Mouse (Mus musculus): ENCODE data around the gene Tada3. TPM values are rescaled to one million over a fixed set of nuclear protein-coding genes. Genes with fewer than 3 reads are reported as not detected.
A peak's percentile ranks its signal among the peaks of the same experiment; 100 is the strongest.

Tada3 gene
- polyA plus RNA-seq, 1 experiment from 2014 or later, result 70.6 TPM

GRCm38 (mm10) chr6:113352820-113353219, 24.9 kb downstream of the Tada3 start:
- Histone ChIP-seq H3K9ac (no peak overlapping the region), H3K4me2 (no peak overlapping the region), H3K36me3 (no peaks in the 10 kb centered on the region), H3K4me1 (replicated peaks) (no peaks in the 10 kb centered on the region), H3K9me3 (no peaks in the 10 kb centered on the region), H3K27ac (no peak overlapping the region), H3K27me3 (no peaks in the 10 kb centered on the region), H3K4me3 (no peak overlapping the region)
- no peak for ATAC-seq (ENCODE audit: low FRiP score)
- 75% methylated on average over 3 of the region's 3 CpGs for WGBS

DNA sequence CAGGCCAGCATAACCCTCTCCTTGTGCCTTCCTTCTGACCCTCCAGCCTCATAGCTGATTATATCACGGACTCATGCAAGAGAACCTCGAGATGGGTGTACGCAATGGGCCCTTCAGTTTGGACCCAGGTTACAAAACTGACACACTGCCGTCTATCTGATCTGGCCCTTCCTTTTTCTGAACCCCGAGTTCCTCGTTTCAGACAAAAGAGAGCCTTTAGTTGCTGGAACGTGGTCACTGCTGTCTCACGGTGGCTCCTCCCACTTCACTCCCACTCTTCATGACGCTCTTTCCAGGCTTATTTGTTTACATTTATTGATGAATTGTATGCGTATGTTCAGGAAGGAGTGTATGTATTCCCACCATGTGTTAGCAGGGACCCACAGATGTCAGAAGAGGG, 26.0 kb downstream of the Tada3 start:
- ATAC-seq (ENCODE audit: low FRiP score), result no peak
- Histone ChIP-seq H3K27ac (no peak overlapping the region), H3K27me3 (no peaks in the 10 kb centered on the region), H3K9ac (no peak overlapping the region), H3K4me3 (no peak overlapping the region), H3K4me2 (no peak overlapping the region), H3K4me1 (replicated peaks) (no peaks in the 10 kb centered on the region), H3K9me3 (no peaks in the 10 kb centered on the region), H3K36me3 (no peaks in the 10 kb centered on the region)
- WGBS, result 65% methylated on average over 10 of the region's 10 CpGs

GRCm38 (mm10) chr6:113351161-113351560, 26.5 kb downstream of the Tada3 start:
- Histone ChIP-seq H3K4me2 (no peak overlapping the region), H3K27ac (no peak overlapping the region), H3K36me3 (no peaks in the 10 kb centered on the region), H3K4me3 (no peak overlapping the region), H3K9ac (no peak overlapping the region), H3K27me3 (no peaks in the 10 kb centered on the region), H3K4me1 (replicated peaks) (no peaks in the 10 kb centered on the region), H3K9me3 (no peaks in the 10 kb centered on the region)
- no peak for ATAC-seq (ENCODE audit: low FRiP score)
- WGBS, result 88% methylated on average over 1 of the region's 1 CpGs

- no peaks in the 10 kb centered on the region for H3K9me3 ChIP-seq
- no peaks in the 10 kb centered on the region for H3K27me3 ChIP-seq
- H3K9ac ChIP-seq, result no peak overlapping the region
- H3K36me3 ChIP-seq, result no peaks in the 10 kb centered on the region
- no peak overlapping the region for H3K4me2 ChIP-seq
- no peak overlapping the region for H3K4me3 ChIP-seq
- ATAC-seq (ENCODE audit: low FRiP score), result no peak
- H3K27ac ChIP-seq, result no peak overlapping the region
- H3K4me1 ChIP-seq (replicated peaks), result no peaks in the 10 kb centered on the region
Observed at GRCm38 (mm10) chr6:113350538-113350937, 27.1 kb downstream of the Tada3 start.

DNA sequence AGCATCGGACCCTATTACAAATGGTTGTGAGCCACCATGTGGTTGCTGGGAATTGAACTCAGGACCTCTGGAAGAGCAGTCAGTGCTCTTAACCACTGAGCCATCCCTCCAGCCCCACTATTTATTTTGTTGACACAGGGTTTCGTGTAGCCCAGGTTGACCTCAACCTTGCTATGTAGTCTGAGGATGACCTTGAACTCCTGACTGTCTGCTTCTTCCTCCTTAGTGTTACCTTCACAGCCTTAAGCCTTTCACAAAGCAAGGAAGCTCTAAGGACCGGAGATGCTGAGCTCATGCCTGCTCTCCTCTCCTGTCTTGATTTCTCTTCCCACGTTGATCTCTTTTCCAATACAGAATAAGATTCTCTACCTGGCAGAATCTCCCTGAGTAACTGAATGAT, 30.8 kb downstream of the Tada3 start:
- H3K9me3 ChIP-seq, result no peaks in the 10 kb centered on the region
- no peak for ATAC-seq (ENCODE audit: low FRiP score)
- no peak overlapping the region for H3K9ac ChIP-seq
- H3K4me1 ChIP-seq (replicated peaks), result peaks cover 23% of the 10 kb centered on the region
- no peaks in the 10 kb centered on the region for H3K27me3 ChIP-seq
- no peak overlapping the region for H3K4me3 ChIP-seq
- H3K27ac ChIP-seq, result no peak overlapping the region
- no peak overlapping the region for H3K4me2 ChIP-seq
- H3K36me3 ChIP-seq, result no peaks in the 10 kb centered on the region
- 81% methylated on average over 4 of the region's 4 CpGs for WGBS

- Histone ChIP-seq H3K27me3 (no peaks in the 10 kb centered on the region), H3K36me3 (peaks cover 12% of the 10 kb centered on the region), H3K9me3 (no peaks in the 10 kb centered on the region), H3K4me3 (peak overlapping the region; percentile 60), H3K4me1 (replicated peaks) (peaks cover 28% of the 10 kb centered on the region), H3K4me2 (peak overlapping the region; percentile 72), H3K27ac (peak overlapping the region; percentile 58; the same call in 1 of the 2 replicates), H3K9ac (no peak overlapping the region; the same call in 1 of the 2 replicates)
- WGBS, result 54% methylated on average over 2 of the region's 2 CpGs
- ATAC-seq (ENCODE audit: low FRiP score), result 0 out of 2 replicates have a peak, but pooled peaks have one; percentile 2
Observed at GRCm38 (mm10) chr6:113344321-113344720, 33.4 kb downstream of the Tada3 start.

DNA sequence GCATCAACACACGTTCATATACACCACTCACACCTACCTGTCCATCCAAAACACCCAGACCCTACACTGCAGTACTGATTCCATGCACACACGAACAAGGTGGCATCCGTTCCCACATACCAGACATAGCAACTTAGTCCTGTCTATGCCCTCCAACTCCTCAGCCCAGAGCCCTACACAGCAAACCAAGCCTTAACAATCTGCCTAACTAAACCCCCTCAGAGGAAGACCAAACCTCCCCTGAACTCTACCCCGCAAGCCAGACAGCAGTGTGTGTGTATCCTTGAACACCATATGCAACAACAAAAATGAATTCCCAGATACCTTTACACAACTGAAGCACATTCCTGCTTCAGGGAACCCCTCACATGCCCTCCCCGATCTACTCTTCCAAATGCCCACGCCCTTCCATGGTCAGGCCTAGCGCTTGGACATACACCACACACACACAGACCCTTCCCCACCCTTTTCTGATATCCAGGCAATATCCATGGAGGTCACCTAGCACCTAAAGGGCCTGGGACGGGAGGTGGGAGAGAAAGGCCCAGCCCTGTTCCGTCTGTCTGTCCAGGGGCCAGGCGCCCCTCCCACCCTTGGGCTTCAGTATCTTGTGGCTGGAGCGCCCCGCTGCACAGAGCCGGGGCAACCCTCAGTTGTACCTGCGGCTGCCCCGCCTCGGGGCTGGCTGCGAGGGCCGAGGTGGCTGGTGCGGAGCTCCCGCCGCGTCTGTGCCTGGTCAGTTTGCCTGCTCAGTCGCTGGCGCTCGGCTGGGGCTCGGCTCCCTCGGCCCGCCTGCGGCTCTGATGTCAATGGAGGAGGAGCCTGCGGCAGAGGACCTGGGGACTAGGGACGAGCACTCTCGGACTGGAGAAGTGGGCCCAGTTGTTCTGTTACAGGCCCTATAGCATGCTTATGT, 34.2 kb downstream of the Tada3 start, which contains the start of gene Camk1:
TSS of gene Camk1 (minus strand) at position 808 of the 916 bp plus-strand sequence.
- H3K4me2 ChIP-seq, result peak within 1 kb of the TSS; percentile 72
- no peaks in the 10 kb centered on the region for H3K9me3 ChIP-seq
- H3K27me3 ChIP-seq, result no peaks in the 10 kb centered on the region
- ATAC-seq (ENCODE audit: low FRiP score), result peak; percentile 84
- H3K36me3 ChIP-seq, result peaks cover 19% of the 10 kb centered on the region
- H3K27ac ChIP-seq, result peak within 1 kb of the TSS; percentile 58
- peak within 1 kb of the TSS; percentile 60 for H3K4me3 ChIP-seq
- WGBS, result 18% methylated on average over 32 of the region's 32 CpGs
- H3K9ac ChIP-seq, result peak within 1 kb of the TSS; percentile 87
- H3K4me1 ChIP-seq (replicated peaks), result peaks cover 28% of the 10 kb centered on the region

DNA sequence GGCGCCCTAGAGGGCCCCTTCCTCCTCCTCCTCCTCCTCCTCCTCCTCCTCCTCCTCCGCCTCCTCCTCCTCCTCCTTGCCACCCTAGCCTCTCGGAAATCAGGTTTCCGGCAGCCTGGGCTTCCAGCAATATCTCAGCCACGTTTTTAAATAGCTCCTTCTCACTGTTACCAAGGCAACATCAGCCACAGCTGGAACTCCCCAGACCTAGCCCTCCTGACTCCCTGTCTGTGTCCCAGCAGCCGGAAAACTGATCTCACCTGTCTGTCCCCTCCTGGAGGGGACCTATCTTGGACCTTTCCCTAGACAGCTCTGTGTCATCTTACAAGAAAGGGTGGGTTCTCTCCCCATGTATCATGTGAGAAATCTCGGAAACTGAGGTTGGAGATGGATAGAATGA, 35.4 kb downstream of the Tada3 start:
- Histone ChIP-seq H3K27me3 (no peaks in the 10 kb centered on the region), H3K9me3 (no peaks in the 10 kb centered on the region), H3K4me2 (peak overlapping the region; percentile 72), H3K4me3 (peak overlapping the region; percentile 60), H3K9ac (peak overlapping the region; percentile 87; the same call in 1 of the 2 replicates), H3K36me3 (peaks cover 30% of the 10 kb centered on the region), H3K4me1 (replicated peaks) (peaks cover 28% of the 10 kb centered on the region), H3K27ac (0 out of 2 replicates have a peak overlapping the region, but pooled peaks have one; percentile 58)
- no peak for ATAC-seq (ENCODE audit: low FRiP score)
- WGBS, result 60% methylated on average over 3 of the region's 7 CpGs

GRCm38 (mm10) chr6:113341574-113341973, 36.1 kb downstream of the Tada3 start:
- Histone ChIP-seq H3K27me3 (no peaks in the 10 kb centered on the region), H3K9ac (peak overlapping the region; percentile 46; the same call in 1 of the 2 replicates), H3K4me1 (replicated peaks) (peaks cover 28% of the 10 kb centered on the region), H3K27ac (peak overlapping the region; percentile 52), H3K4me3 (no peak overlapping the region), H3K4me2 (peak overlapping the region; percentile 72), H3K9me3 (no peaks in the 10 kb centered on the region), H3K36me3 (peaks cover 34% of the 10 kb centered on the region)
- no peak for ATAC-seq (ENCODE audit: low FRiP score)
- 90% methylated on average over 6 of the region's 6 CpGs for WGBS

DNA sequence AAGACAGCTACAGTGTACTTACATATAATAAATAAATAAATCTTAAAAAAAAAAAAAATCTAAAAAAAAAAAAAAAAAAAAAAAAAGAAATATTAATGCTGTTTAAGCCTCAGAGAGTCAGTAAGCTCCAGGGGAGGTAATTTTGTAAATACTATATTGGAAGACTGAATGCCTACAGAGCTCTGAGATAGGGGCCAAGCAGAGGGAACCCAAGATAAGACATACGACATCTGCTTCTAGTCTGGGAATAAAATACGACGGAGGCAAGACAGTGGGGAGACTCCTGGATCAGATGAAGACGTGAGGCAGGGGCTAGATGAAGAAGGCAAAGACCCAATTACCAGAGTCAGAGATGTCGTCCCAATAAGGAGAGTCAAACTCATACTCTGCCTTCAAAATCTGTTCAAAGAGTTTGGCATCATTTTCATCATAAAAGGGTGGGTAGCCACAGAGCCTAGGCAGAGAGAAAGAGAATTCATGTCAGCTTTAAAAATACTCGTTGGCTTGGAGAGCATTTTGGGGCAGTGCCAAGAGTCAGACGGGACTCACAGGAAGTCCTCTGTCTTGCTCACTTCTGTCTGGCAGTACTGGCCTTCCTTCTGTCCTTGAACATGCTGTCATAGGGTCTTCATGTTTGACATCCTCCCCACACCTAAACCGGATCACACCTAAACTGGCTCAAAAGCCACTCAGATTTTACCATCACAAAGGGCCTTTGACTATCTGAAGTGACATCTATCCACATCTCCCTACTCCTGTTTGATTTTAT, 40.6 kb downstream of the Tada3 start:
- ATAC-seq (ENCODE audit: low FRiP score), result no peak
- H3K9me3 ChIP-seq, result no peaks in the 10 kb centered on the region
- peaks cover 73% of the 10 kb centered on the region for H3K36me3 ChIP-seq
- H3K4me2 ChIP-seq, result no peak overlapping the region
- H3K4me1 ChIP-seq (replicated peaks), result peaks cover 13% of the 10 kb centered on the region
- no peak overlapping the region for H3K4me3 ChIP-seq
- H3K9ac ChIP-seq, result no peak overlapping the region
- H3K27me3 ChIP-seq, result no peaks in the 10 kb centered on the region
- 69% methylated on average over 8 of the region's 8 CpGs for WGBS
- no peak overlapping the region for H3K27ac ChIP-seq

DNA sequence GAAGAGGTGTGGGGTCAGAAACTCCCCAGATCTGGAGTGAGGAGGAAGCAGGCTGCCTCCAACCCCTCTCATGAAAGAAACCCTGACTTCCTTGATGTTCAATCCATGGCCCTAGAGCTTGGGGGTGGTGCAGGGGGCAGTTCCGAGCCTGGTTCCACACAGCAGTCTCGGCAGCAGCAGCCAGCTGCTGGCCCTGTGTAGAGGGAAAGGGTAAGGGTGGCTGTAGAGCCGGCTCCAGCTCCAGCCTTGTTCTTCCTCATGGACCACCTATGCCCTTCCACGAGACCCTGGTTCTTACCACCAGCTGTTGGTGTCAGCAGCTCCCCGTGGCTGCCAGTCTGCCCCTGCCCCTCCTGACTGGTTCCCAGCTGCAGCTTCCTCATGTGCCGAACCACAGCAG, 43.5 kb downstream of the Tada3 start:
- Histone ChIP-seq H3K4me3 (no peak overlapping the region), H3K27ac (no peak overlapping the region), H3K4me1 (replicated peaks) (peaks cover 8% of the 10 kb centered on the region), H3K4me2 (no peak overlapping the region), H3K9me3 (no peaks in the 10 kb centered on the region), H3K9ac (peak overlapping the region; percentile 13; the same call in 1 of the 2 replicates), H3K36me3 (peaks cover 80% of the 10 kb centered on the region), H3K27me3 (no peaks in the 10 kb centered on the region)
- WGBS, result 86% methylated on average over 6 of the region's 6 CpGs
- ATAC-seq (ENCODE audit: low FRiP score), result no peak

Measured in hindbrain, embryonic 13.5 days (tissue).